Mouse (Mus musculus) C3H10T1/2 (cell line): ENCODE measurements around the gene Wfdc18. TPM values are rescaled to one million over a fixed set of nuclear protein-coding genes. Genes with fewer than 3 reads are reported as not detected.

Experiments
- polyA plus RNA-seq, 2 experiments: library from polyadenylated mRNA; unstranded; fragments of >200 nt; fragmentation: generic; extraction: Trizol; gene quantifications; one replicate each; pipeline ENCODE4 v1.2.1; 2012; ENCODE audit warnings: missing spikeins in 2 of 2

The Wfdc18 gene
- polyA plus RNA-seq: 10 to 100 TPM in 1 of 2 experiments, under 1 TPM in 1; 0.85 to 11.0 TPM

GRCm38 (mm10) chr11:83708715-83709114, at the start of gene Wfdc18:
Gene Wfdc18, plus strand, starts transcription at chr11:83709015.

GRCm38 (mm10) chr11:83662204-83662603, 46.6 kb upstream of the Wfdc18 start, which contains the start of gene Ccl4:
Gene Ccl4, plus strand, starts transcription at chr11:83662584.

GRCm38 (mm10) chr11:83703705-83704104, 5.1 kb upstream of the Wfdc18 start, which contains the start of gene Wfdc17:
Gene Wfdc17, plus strand, starts transcription at chr11:83703991.

GRCm38 (mm10) chr11:83746681-83747080, 37.9 kb downstream of the Wfdc18 start, which contains the start of gene Wfdc21:
Gene Wfdc21, plus strand, starts transcription at chr11:83746940.

DNA sequence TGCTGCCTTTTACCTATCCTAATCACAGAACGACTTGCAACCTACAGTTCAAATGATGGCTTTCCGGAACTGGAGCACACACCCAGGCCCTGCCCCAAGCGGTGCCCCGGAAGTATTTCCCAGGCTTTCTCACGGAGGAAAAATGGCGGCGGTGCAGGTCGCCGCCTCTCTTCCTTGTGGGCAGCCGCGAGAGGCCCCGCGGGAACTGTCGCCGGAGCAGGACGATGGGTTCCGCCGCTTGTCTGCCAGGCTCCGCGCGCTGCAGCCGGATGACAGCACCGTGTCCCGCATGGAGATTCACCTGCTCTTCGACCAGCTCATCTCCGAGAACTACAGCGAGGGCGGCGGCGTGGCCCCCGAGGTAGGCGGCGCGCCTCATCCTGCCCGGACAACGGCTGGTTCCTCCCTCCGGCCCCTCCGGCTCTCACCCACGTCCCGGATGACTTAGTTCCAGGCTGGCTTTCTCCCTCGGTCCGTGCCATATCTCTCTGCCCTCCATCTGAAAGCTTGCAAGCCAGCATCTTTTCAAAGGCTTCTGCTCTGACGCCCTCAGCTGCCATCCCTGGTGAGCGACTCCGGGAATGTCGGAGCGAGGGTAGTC, 44.9 kb downstream of the Wfdc18 start, which contains the start of gene Heatr6:
Gene Heatr6, plus strand, starts transcription at position 116 of the 601 bp plus-strand sequence.

Other genes with a start within 250 kb of the Wfdc18 start
- 1 to 10 TPM; 1.5 to 6.8 TPM for gene Mmp28, start 245.9 kb upstream of the Wfdc18 start, polyA plus RNA-seq
- gene Taf15, start 235.9 kb upstream of the Wfdc18 start, polyA plus RNA-seq: 10 to 100 TPM in 1 of 2 experiments, 1 to 10 TPM in 1; 5.6 to 36.5 TPM
- gene Heatr9, start 186.8 kb upstream of the Wfdc18 start, polyA plus RNA-seq: under 1 TPM in 1 of 2 experiments, not detected in 1; 0.04 TPM
- 10 to 100 TPM in 1 of 2 experiments, 1 to 10 TPM in 1; 4.4 to 79.3 TPM for gene Ccl5, start 178.5 kb upstream of the Wfdc18 start, polyA plus RNA-seq
- 1 to 10 TPM; 1.6 to 6.6 TPM for gene Ccl9, start 130.4 kb upstream of the Wfdc18 start, polyA plus RNA-seq
- gene Ccl6, start 115.9 kb upstream of the Wfdc18 start, polyA plus RNA-seq: under 1 TPM in 1 of 2 experiments, not detected in 1; 0.47 TPM
- not detected for gene Rpl9-ps1, start 63.4 kb upstream of the Wfdc18 start, polyA plus RNA-seq
- not detected for gene Ccl3, start 59.7 kb upstream of the Wfdc18 start, polyA plus RNA-seq
- not detected for gene Ccl4, start 46.4 kb upstream of the Wfdc18 start, polyA plus RNA-seq
- under 1 TPM in 1 of 2 experiments, not detected in 1; 0.21 TPM for gene Wfdc17, start 5.0 kb upstream of the Wfdc18 start, polyA plus RNA-seq
- gene Wfdc21, start 37.9 kb downstream of the Wfdc18 start, polyA plus RNA-seq: 1 to 10 TPM in 1 of 2 experiments, not detected in 1; 6.1 TPM
- gene Heatr6, start 44.7 kb downstream of the Wfdc18 start, polyA plus RNA-seq: 10 to 100 TPM in 1 of 2 experiments, 1 to 10 TPM in 1; 6.4 to 21.6 TPM
- not detected for gene Hnf1b, start 141.0 kb downstream of the Wfdc18 start, polyA plus RNA-seq
- gene Ddx52, start 233.0 kb downstream of the Wfdc18 start, polyA plus RNA-seq: 10 to 100 TPM in 1 of 2 experiments, 1 to 10 TPM in 1; 1.8 to 14.4 TPM